Mouse (Mus musculus): ENCODE data around the gene Eid2.
"Not testable (repeated sequence)": the region's sequence is repeated elsewhere in the genome, so short reads cannot be mapped to it uniquely, and the experiment has no call there.

Gene Eid2

DNA sequence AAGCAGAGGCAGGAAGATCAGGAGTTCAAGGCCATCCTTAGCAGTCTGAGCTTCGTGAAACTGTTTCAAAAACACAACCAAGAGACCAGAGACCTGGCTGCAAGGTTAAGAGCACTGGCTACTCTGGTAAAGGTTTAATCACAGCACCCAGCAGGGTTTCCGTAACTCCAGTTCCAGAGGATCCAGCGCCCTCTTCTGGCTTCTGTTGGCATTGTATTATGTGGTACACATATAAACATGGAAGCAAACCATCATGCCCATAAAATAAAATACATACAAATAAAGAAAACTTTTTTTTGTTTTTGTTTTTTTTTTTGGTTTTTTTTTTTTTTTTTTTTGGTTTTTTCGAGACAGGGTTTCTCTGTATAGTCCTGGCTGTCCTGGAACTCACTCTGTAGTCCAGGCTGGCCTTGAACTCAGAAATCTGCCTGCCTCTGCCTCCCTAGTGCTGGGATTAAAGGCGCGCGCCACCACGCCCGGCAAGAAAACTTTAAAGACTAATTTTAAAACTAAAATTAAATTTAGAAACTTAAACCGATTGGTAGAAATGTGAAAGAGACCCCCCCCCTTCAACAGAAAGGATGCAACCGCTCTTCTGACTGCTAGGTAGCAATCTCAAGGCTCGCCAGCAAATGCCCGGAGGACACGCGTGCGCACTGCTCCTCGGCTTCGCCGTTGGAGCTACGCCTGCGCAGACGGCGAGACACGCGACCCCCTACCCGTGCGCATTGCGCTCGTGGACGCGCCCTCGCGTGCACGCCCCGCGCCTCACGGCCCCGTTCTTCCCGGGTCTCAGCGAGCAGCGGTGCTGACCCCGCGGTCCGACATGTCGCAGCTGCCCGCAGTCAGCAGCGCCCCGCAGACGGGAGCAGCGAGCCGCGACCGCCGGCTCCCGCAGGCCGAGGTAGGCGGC lies at the start of gene Eid2:
Gene Eid2 (plus strand): TSS at position 753 of the 913 bp plus-strand sequence.
- peak; percentile 70 for DNase-seq (ENCODE audit: low spot score)

DNA sequence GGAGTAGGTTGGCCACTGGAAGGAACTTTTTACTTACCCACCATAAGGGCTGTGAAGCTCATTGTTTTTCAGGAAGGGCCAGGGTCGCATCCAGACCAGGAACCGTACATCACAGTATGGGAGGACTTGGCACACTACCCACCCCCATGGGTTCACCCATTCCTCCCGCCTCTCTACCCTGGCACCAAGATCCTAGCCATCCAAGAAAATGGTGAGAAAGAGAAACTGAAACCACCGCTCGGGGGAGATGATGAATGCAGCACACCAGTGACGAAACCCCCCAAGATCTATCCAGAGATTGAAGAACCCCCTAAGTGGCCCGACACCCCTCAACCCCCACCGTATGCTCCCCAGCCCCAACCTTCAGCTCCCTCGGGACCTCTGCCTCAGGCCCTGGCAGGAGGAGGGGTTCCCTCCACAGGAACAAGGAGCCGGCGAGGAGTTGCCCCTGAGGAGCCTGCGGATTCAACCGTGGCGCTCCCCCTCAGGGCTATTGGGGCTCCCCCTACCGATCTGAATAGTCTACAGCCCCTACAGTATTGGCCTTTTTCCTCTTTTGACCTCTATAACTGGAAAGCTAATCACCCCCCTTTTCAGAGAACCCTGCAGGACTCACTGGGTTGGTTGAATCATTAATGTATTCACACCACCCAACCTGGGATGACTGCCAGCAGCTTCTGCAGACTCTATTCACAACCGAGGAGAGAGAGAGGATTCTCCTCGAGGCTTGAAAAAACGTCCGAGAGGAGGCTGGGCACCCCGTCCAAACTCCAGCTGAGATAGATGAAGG lies 48.5 kb upstream of the Eid2 start:
- DNase-seq (ENCODE audit: low spot score): not testable (repeated sequence)

DNA sequence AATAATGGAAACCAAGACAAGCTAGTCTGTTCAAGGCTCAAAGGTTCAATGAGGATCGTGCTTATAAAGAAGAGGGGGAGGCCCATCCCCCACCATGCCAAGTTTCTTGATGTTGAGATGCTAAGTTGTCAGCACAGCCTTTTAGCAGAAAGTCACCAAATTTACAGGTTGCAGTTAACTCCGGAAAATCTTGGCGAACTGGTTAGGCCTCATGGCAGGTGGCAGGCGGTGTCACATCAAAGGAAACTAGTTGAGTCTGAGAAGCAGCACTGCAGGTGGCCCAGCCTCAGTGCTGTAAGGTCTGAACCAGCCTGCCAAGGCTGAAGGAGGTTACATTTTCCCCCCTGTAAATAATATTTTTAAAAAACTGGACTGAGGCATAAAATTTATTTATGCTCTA lies 40.8 kb upstream of the Eid2 start:
- not testable (repeated sequence) for DNase-seq (ENCODE audit: low spot score)

DNA sequence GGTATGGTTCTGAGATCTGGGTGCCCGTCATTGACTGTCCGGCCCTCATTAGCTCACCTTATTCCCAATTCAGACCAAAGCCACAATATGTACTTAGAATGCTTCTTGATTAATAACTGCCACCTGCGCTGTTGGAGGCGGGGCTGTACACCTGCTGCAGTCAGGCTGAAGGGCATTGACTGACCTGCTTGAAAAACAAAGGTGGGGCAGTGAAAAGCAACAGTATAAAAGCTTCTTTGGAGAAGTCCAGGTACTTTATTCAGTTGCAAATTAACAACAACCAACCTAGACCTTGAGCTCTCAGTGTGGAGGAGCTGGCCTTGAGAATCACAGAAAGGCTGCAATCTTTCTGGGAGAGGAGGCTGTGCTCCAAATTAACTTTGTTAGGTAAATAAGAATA lies 40.3 kb upstream of the Eid2 start:
- not testable (repeated sequence) for DNase-seq (ENCODE audit: low spot score)

DNA sequence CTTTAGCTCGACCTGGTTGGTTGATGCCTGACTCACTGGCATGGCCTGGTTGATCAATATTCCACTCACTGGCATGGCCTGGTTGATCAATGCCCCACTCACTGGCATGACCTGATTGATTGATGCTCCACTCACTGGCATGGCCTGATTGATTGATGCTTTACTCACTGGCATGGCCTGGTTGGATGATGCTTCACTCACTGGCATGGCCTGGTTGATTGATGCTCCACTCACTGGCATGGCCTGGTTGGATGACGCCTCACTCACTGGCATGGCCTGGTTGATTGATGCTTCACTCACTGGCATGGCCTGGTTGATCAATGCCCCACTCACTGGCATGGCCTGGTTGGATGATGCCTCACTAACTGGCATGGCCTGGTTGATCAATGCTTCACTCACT lies 23.7 kb upstream of the Eid2 start:
- not testable (repeated sequence) for DNase-seq (ENCODE audit: low spot score)

DNA sequence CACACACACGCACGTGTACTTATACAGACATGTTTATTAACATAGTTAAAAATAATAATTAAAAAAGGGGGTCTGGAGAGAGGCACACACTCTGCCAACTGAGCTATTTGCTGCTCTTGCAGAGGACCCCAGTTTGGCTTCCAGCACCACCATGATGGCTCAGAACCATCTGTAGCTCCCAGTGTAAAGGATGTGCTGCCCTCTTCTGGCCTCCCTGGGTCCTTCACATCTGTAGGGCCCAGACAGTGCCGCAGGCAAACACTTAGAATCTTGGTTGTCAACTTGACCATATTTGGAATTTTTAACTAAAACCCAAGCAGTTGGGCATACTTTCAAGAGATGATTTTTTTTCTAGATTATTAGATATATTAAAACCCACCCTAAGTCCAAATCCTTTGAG lies 18.7 kb upstream of the Eid2 start:
- DNase-seq (ENCODE audit: low spot score): no peak

DNA sequence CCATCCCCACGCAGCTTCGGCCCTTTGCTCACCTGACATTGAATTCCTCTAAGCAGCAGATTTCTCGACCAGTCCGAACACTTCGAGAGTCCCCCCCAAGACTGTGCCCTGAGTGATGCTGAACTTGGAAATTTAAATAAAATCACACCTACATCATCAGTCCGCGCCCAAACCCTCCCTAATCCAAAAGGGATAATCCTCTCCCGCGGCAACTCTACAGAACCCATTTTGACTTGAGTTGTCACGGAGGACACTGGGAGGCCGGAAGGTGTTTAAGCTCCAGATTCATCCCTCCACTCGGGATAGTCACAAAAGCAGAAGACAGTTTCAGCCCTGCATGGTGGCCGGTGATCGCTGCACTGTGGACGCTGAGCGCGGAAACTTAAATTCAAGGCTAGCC lies 15.7 kb upstream of the Eid2 start:
- DNase-seq (ENCODE audit: low spot score): no peak

DNA sequence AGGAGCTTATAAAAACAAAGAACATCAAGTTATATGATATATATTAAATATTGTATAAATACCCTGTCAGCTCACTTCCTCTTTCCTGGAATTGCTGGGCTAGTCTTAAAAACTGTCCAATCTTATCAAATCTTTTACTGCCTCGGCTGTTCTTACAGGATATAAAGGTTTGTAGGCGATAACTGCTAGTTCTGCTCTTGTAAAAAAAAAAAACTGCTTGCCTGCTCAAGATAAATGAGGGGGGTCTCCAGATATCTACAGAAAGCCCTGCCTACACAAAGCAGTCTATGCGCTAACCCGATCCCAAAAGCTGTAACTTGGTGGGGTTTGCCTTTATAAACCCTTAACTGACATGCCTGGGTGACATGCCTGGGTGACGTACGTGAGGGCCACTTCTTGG lies 13.1 kb upstream of the Eid2 start:
- no peak for DNase-seq (ENCODE audit: low spot score)

DNA sequence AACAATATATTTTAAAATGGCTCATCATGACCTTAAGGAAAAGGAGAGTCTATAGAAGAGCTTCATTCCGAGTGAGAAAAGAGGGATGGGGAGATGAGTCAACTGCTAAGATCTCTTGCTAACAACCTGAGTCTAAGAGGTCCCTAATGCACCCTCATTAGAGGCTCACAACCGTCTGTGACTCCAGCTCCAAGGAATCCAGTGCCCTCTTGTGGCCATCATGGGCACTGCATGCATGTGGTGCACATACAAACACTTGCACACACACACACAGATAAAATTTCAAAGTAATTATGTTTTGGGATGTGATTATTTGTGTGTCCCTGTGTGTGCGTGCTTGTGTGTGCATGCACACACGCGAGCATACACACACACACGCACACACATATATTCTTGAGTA lies 12.2 kb upstream of the Eid2 start:
- no peak for DNase-seq (ENCODE audit: low spot score)

DNA sequence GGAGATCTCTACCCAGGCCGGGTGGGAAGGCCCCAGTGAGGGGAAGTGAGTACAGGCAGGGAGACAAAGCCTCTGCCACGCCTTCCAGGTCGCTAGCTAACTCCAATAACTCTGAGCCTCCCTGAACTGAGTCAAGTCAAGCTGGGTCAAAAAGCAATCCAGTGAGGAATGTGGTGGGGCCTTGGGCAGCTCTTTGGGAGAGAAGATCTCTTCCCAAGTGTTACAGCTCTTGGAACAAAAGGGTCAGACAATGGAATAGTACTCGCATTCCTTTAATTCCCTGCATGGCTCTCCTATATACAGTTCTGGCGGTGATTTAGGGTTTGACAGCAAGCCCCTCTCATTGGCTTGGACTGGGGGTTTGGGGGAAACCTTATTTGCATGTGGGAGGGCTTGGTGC lies 4.8 kb upstream of the Eid2 start:
- DNase-seq (ENCODE audit: low spot score): no peak

DNA sequence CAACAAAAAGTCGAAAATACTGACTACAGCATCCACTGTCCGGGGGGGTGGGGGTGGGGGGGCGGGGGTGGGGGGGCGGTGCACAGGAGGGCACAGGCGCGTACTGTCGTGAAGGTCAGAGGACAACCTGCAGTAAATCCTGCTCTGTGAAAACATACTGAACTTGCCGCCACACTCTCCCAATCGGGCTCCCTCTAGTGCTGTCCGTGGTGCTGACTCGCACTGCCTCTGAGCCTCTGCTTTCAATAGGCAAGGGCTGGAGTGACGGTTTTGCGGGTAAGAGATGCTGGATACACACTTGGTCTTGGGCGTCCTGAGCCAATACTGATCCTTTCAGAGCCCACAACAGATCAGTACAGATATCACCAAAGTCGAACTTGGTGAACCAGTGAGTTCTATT lies 3.9 kb upstream of the Eid2 start:
- DNase-seq (ENCODE audit: low spot score): peak; percentile 71

DNA sequence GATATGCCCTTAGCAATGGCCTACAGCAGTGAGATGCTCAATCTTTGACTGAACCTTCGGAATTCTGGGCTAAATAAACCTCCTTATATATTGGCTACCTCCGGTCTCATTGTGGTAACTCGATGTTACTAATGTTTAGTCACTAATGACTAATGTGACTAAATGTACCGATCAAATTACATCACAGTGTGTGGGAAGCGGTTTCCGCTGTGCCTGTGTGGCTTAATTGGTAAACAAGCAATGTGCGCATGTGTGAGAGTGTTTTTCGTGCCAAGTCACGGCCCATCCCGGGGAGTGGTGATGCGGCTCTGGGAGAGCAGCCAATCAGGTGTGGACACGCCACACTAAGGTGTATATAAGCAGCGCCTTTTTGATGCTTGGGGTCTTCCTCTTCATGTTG lies 2.3 kb upstream of the Eid2 start:
- no peak for DNase-seq (ENCODE audit: low spot score)

DNA sequence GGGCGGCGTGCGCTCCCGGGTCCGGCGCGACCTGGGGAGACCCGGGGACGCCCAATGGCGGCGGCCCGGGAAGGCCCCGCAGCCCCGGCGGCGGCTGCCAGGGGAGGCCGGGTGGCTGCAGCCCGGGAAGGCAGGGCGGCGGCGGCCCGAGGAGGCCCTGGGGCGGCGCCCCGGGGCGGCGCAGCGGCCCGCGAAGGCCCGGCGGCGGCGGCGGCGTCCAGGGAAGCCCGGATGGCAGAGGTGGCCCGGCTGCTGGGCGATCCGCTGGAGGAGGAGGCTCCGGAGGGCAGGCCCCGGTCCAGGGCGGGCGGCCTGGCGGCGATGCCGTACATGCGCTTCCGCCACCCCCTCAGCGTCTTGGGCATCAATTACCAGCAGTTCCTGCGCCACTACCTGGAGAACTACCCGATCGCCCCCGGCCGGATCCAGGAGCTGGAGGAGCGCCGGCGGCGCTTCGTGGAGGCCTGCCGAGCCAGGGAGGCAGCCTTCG lies 406 bp downstream of the Eid2 start:
- peak; percentile 36 for DNase-seq (ENCODE audit: low spot score)

DNA sequence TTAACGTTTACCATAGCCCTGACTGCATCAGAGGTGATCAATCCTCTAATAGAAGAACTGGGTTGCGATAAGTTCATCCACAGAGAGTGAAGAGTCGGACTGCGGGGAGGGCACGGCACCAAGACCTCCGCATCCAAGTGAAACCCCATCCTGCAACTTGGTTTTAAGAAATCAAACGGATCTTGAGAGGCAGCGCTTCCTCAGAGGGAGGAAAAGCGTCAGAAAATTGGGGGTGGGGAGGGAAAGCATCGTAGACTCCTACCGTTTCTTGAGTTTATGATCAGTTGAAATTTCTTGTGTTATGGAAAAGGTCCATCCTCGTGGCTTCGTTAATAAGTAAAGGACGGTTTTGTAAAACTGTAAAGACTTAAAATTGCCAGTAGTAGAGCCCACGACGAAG lies 895 bp downstream of the Eid2 start:
- DNase-seq (ENCODE audit: low spot score): no peak

DNA sequence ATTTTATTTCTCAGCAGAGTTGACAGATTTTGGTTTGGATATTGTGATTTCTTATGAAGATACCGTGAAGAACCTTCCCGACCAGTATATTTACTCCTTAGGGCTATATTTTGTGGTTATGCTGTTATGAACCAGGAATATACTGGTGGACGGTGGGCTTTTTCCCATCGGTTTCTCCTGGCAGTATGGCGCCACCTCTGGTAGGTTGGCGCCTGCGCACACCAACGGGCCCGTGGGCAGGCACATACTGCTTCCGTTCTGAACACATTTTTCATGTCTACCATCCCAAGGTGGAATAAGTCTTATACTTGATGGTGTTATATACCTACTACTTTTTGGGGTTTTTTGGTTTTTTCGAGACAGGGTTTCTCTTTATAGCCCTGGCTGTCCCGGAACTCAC lies 1.7 kb downstream of the Eid2 start:
- DNase-seq (ENCODE audit: low spot score): no peak

DNA sequence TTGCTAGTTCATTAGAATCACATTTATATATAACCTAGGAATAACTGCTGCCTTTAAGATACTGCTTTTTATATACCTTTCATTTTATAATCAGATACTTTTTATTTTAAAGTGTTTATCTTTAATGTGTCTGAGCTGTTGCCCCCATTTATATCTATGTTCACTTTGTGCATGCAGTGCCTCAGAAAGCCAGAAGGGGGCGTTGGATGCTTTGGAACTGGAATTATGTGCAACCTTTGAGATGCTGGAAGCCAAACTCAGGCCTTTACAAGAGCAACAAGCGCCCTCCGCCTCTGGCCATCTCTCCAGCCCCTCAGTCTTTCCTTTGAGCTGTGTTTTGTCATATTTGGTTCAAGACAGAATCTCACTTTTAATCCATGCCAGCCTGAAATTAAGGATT lies 4.1 kb downstream of the Eid2 start:
- no peak for DNase-seq (ENCODE audit: low spot score)

DNA sequence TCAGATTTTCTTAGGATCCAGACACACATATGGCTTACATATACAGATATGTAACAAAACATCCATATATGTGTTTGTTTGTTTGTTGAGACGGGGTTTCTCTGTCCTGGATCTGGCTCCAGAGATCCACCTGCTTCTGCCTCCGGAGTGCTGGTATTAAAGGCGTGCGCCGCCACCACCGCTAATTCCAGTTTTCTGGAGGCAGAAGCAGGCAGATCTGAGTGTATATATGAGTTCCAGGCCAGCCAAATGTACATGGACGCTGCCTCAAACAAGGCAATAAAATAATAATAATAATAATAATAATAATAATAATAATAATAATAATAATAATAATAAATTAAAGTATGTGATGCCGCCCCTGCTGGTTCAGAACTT lies 9.5 kb downstream of the Eid2 start:
- DNase-seq (ENCODE audit: low spot score): no peak

DNA sequence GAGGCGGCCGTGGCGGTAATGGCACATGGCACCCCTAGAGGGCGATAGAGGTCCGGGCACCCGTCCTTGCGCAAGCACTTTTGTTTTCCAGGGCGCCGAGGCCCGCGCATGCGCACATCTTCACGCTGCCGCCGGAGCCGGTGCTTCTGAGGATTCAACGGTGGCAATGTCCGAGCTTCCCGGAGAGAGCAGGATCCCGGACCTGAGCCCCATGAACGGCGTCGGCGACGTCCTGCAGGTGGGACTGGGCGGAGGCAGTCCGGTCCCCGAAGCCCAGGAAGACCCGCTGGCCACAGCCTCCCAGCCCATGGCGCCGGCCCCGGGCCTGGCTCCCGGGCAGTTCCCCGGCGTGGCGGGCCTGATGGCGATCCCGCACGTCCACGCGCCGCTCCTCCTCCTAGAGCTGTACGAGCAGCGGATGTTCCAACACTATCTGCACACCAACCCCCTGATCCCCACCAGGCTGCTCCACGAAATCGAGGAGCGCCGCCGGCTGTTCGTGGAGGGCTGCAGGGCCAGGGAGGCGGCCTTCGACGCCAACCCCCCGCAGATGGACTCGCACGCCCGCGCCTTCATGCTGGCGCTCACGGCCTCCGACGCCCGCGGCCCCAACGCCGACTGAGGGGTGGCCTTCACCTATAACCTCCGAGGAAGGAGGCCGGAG lies 10.1 kb downstream of the Eid2 start, which contains the start of gene Eid2b:
Gene Eid2b (plus strand): TSS at position 125 of the 664 bp plus-strand sequence.
- DNase-seq (ENCODE audit: low spot score): peak; percentile 98

DNA sequence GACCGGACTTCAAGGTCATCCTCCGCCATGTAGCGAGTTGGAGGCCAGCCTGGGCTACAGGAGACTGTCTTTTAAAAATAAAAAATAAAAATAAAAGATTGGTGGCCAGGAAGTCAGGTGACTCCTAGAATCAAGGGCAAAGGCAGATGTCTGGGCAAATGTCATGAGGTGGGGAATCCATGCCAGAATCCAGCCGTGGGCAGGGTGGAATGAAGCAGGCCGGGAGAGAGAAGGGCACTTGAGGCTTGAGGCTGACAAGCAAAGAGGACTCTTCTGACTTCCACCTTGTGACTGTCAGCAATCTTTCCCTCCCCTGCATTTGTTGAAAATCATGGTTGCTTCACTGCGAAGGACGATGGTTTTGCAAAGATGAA lies 10.6 kb downstream of the Eid2 start:
- DNase-seq (ENCODE audit: low spot score): no peak

DNA sequence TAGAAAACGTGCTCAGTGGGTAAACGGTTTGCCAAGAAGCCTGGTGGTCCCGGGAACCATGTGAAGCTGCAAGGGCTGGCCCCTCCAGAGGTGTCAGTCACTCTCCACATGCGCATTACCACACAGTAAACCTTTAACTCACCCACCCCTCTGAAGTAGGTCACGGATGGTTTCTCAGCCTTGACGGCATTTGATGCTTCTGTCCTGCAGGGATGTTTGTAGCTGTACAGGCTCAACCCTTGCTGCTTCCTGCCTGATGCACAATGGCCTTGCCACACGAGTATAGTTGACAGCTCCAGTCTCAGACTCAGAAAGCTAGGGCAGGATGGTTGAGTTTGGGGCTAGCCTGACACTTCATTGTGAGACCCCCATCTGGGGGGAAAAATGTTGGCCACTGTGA lies 12.9 kb downstream of the Eid2 start:
- DNase-seq (ENCODE audit: low spot score): no peak

DNA sequence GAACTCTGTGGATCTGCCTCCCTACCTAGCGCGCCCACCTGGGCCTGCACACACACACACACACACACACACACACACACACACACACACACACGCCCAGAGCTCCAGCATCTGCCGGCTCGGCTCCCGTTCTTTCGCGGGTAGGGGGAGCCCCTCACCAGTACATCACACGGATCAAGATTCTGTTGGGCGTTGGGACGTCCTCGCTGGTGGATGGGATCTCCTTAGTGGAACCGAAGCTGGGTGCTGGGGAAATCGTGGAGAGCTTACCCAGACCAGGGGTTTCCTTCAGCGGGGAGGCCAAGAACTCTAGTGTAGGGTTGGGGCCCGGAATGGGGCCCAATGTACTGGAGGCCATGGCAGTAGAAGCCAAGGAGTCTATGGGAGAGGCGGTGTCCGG lies 22.5 kb downstream of the Eid2 start:
- no peak for DNase-seq (ENCODE audit: low spot score)

Measured in ovary, postnatal 14 days (tissue).